Mouse (Mus musculus) limb, embryonic 15.5 days (tissue): ENCODE data around the gene Pde6b. TPM values are rescaled to one million over a fixed set of nuclear protein-coding genes. Genes with fewer than 3 reads are reported as not detected.

ENCODE experiments used
- ATAC-seq: fragments of 200-750 bp; cut with Nextera tagmentation; 2 replicates; pipeline ENCODE4 v1.8.0; 2017; ENCODE audit warnings: low read depth, moderate TSS enrichment; ENCODE audit not compliant: insufficient number of reproducible peaks, low FRiP score, low TSS enrichment
- H3K27ac ChIP-seq: fragments of 300-500 bp; sonication (generic); 2 replicates; pipeline ENCODE4 v1.5.1; 2015; ENCODE audit warnings: moderate library complexity, mild to moderate bottlenecking, inconsistent platforms
- H3K27me3 ChIP-seq: fragments of 300-500 bp; sonication (generic); 2 replicates; pipeline ENCODE4 v1.6.1; 2015; ENCODE audit warnings: inconsistent platforms
- H3K36me3 ChIP-seq: fragments of 300-500 bp; sonication (generic); 2 replicates; pipeline ENCODE4 v1.6.1; 2015; ENCODE audit warnings: inconsistent platforms
- H3K4me1 ChIP-seq: fragments of 300-500 bp; sonication (generic); 2 replicates; pipeline ENCODE4 v1.6.1; 2015; ENCODE audit warnings: inconsistent platforms
- H3K4me2 ChIP-seq: fragments of 300-500 bp; sonication (generic); 2 replicates; pipeline ENCODE4 v1.6.1; 2015; ENCODE audit warnings: mild to moderate bottlenecking, inconsistent platforms
- H3K4me3 ChIP-seq: fragments of 300-500 bp; sonication (generic); 2 replicates; pipeline ENCODE4 v1.5.1; 2015; ENCODE audit warnings: mild to moderate bottlenecking, inconsistent platforms
- H3K9ac ChIP-seq: fragments of 300-500 bp; sonication (generic); 2 replicates; pipeline ENCODE4 v1.6.1; 2015; ENCODE audit warnings: inconsistent platforms
- H3K9me3 ChIP-seq: fragments of 300-500 bp; sonication (generic); 2 replicates; pipeline ENCODE4 v1.6.1; 2016; ENCODE audit warnings: inconsistent platforms
- WGBS: fragments of 180-500 bp; shearing (Covaris S2); methylation state at CpG from one replicate; pipeline ENCODE4 v1.1.7; 2015; 5-methylcytosine and 5-hydroxymethylcytosine counted together
- polyA plus RNA-seq: library from polyadenylated mRNA; unstranded; fragments of >200 nt; fragmentation: Nextera tagmentation; extraction: Ambion mirVana; gene quantifications from 2 replicates; pipeline ENCODE4 v1.2.1, GENCODE M21; 2015

Pde6b gene
- polyA plus RNA-seq, 1 experiment from 2014 or later = 0.22 TPM

- 56% methylated on average over 1 of the region's 1 CpGs for WGBS
- H3K27me3 ChIP-seq = no peaks in the 10 kb centered on the region
- H3K9ac ChIP-seq = no peak overlapping the region
- no peaks in the 10 kb centered on the region for H3K4me1 ChIP-seq
- H3K4me3 ChIP-seq = no peak overlapping the region
- no peak overlapping the region for H3K27ac ChIP-seq
- H3K4me2 ChIP-seq = no peak overlapping the region
- no peaks in the 10 kb centered on the region for H3K36me3 ChIP-seq
- no peak for ATAC-seq
- H3K9me3 ChIP-seq = no peaks in the 10 kb centered on the region
Observed at GRCm38 (mm10) chr5:108405460-108405859, 17.3 kb downstream of the Pde6b start.

- H3K27me3 ChIP-seq = no peaks in the 10 kb centered on the region
- no peak for ATAC-seq
- no peaks in the 10 kb centered on the region for H3K9me3 ChIP-seq
- H3K36me3 ChIP-seq = no peaks in the 10 kb centered on the region
- H3K9ac ChIP-seq = no peak overlapping the region
- no peak overlapping the region for H3K4me2 ChIP-seq
- 74% methylated on average over 2 of the region's 2 CpGs for WGBS
- H3K4me3 ChIP-seq = no peak overlapping the region
- no peaks in the 10 kb centered on the region for H3K4me1 ChIP-seq
- no peak overlapping the region for H3K27ac ChIP-seq
Observed at GRCm38 (mm10) chr5:108406977-108407376, 18.8 kb downstream of the Pde6b start.

GRCm38 (mm10) chr5:108414711-108415110 is 26.5 kb downstream of the Pde6b start:
- ATAC-seq = no peak
- H3K27ac ChIP-seq = no peak overlapping the region
- H3K9ac ChIP-seq = no peak overlapping the region
- H3K27me3 ChIP-seq = no peaks in the 10 kb centered on the region
- no peak overlapping the region for H3K4me3 ChIP-seq
- no peaks in the 10 kb centered on the region for H3K4me1 ChIP-seq
- H3K4me2 ChIP-seq = no peak overlapping the region
- no peaks in the 10 kb centered on the region for H3K36me3 ChIP-seq
- no peaks in the 10 kb centered on the region for H3K9me3 ChIP-seq
- WGBS = 81% methylated on average over 2 of the region's 2 CpGs

GRCm38 (mm10) chr5:108422741-108423140 is 34.5 kb downstream of the Pde6b start:
- WGBS = 60% methylated on average over 3 of the region's 3 CpGs
- Histone ChIP-seq H3K9me3 (no peaks in the 10 kb centered on the region), H3K4me1 (no peaks in the 10 kb centered on the region), H3K27ac (no peak overlapping the region), H3K27me3 (no peaks in the 10 kb centered on the region), H3K36me3 (no peaks in the 10 kb centered on the region), H3K4me2 (no peak overlapping the region), H3K9ac (no peak overlapping the region), H3K4me3 (no peak overlapping the region)
- ATAC-seq = no peak

- no peak for ATAC-seq
- H3K4me3 ChIP-seq = no peak overlapping the region
- no peaks in the 10 kb centered on the region for H3K27me3 ChIP-seq
- 84% methylated on average over 2 of the region's 2 CpGs for WGBS
- H3K4me1 ChIP-seq = no peaks in the 10 kb centered on the region
- no peaks in the 10 kb centered on the region for H3K36me3 ChIP-seq
- no peak overlapping the region for H3K9ac ChIP-seq
- no peaks in the 10 kb centered on the region for H3K9me3 ChIP-seq
- no peak overlapping the region for H3K4me2 ChIP-seq
- H3K27ac ChIP-seq = no peak overlapping the region
Observed at GRCm38 (mm10) chr5:108423427-108423826, 35.2 kb downstream of the Pde6b start.

DNA sequence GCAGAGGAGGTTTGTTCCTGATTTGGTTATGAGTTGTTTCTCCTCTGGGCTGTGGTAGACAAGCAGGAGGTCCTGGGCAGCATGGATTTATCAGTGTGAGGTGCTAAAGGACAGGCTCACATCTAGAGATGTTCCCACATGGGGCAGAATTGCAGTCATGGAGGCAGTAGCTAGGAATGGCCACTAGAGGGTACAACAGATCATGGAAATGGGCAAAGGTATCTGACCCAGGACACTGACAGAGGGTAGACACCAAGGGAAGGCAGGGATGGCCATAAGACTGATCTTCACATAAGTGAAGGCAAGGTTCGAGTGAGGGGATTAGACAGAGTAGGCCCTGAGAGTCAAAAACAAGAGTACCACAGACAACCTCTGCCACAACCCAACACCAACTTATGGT is 39.0 kb downstream of the Pde6b start:
- no peak for ATAC-seq
- Histone ChIP-seq H3K4me2 (no peak overlapping the region), H3K9me3 (no peaks in the 10 kb centered on the region), H3K4me1 (no peaks in the 10 kb centered on the region), H3K36me3 (peaks cover 24% of the 10 kb centered on the region), H3K9ac (no peak overlapping the region), H3K27ac (no peak overlapping the region), H3K4me3 (no peak overlapping the region), H3K27me3 (no peaks in the 10 kb centered on the region)
- WGBS = 48% methylated on average over 1 of the region's 1 CpGs

DNA sequence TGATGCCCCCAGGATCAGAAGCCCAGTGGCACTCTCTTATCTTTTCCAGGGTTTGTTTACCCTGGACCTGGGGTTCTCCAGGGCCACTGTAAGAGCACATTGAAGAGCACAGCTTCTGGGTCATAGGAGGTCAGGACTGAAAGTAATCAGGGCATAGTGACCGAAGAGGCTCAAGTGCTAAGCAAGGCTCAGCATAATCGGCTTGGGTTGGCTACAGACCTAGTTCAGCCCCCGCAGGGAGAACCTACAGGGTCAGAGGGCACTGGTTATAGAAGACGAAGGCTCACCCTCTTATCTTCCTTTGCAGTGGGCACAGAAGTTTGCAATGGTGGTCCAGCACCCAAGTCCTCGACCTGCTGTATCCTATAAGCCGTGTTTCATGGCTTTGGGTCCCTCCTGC is 43.0 kb downstream of the Pde6b start:
- H3K4me2 ChIP-seq = no peak overlapping the region
- H3K9me3 ChIP-seq = no peaks in the 10 kb centered on the region
- H3K36me3 ChIP-seq = peaks cover 32% of the 10 kb centered on the region
- no peak overlapping the region for H3K27ac ChIP-seq
- no peak for ATAC-seq
- 0 out of 2 replicates have a peak, but pooled peaks cover 5% of the 10 kb centered on the region for H3K27me3 ChIP-seq
- no peak overlapping the region for H3K4me3 ChIP-seq
- WGBS = 86% methylated on average over 6 of the region's 6 CpGs
- no peak overlapping the region for H3K9ac ChIP-seq
- H3K4me1 ChIP-seq = peaks cover 17% of the 10 kb centered on the region

GRCm38 (mm10) chr5:108433804-108434587 is 45.8 kb downstream of the Pde6b start, which contains the start of gene Atp5k:
Gene Atp5k, minus strand, starts transcription at chr5:108434448.
- Histone ChIP-seq H3K9me3 (no peaks in the 10 kb centered on the region), H3K4me3 (peak within 1 kb of the TSS; percentile 81), H3K4me1 (peaks cover 17% of the 10 kb centered on the region), H3K27ac (0 out of 2 replicates have a peak within 1 kb of the TSS, but pooled peaks have one; percentile 11), H3K27me3 (peaks cover 12% of the 10 kb centered on the region; the same call in 1 of the 2 replicates), H3K36me3 (peaks cover 32% of the 10 kb centered on the region), H3K9ac (peak within 1 kb of the TSS; percentile 87), H3K4me2 (peak within 1 kb of the TSS; percentile 75)
- under 1% methylated on average over 42 of the region's 42 CpGs for WGBS
- ATAC-seq = peak; percentile 50

- peaks cover 16% of the 10 kb centered on the region for H3K36me3 ChIP-seq
- H3K4me3 ChIP-seq = no peak overlapping the region
- no peaks in the 10 kb centered on the region for H3K9me3 ChIP-seq
- no peak overlapping the region for H3K27ac ChIP-seq
- H3K27me3 ChIP-seq = peaks cover 12% of the 10 kb centered on the region; the same call in 1 of the 2 replicates
- WGBS = 57% methylated on average over 2 of the region's 2 CpGs
- no peak overlapping the region for H3K9ac ChIP-seq
- ATAC-seq = no peak
- H3K4me1 ChIP-seq = peaks cover 17% of the 10 kb centered on the region
- no peak overlapping the region for H3K4me2 ChIP-seq
Observed at GRCm38 (mm10) chr5:108436101-108436500, 47.9 kb downstream of the Pde6b start.

DNA sequence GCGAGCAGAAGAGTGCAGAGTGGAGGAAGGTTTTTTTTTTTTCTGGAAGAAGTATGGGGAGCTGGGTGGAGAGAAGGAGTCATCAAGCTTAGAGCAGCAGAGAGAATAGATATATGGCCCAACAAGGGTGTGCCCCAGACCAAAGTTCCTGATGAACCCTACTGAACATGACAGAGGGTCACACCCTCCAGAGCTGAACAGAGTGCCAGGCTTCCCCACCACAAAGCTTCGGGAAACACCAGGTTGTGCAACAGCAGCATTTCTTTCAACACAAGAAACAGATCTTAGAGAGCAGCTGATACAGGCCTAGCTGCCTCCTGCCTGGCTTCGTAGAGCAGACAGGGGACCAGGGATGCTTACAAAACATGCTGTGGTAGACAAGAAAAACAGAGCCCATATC is 58.8 kb downstream of the Pde6b start:
- 83% methylated on average over 3 of the region's 3 CpGs for WGBS
- no peaks in the 10 kb centered on the region for H3K36me3 ChIP-seq

DNA sequence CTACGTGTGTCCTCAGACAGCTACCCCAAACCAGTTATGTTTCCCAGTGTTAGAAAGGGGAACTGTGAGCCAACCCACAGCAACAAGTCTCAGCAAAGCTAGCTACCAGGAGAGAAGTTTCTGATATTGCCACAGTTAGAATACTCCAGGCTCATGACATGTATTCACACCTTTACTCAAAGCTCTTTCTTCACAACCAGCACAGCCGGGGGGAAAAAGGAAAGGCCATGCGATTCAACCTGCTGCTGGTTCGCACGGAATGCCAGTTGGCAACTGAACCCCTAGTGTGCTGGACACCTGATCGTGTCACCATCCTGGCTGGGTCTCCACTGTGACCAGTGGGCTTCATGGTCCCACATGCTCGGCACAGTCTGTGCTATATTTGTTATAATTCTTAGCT is 59.7 kb downstream of the Pde6b start:
- H3K27ac ChIP-seq = no peak overlapping the region
- no peak for ATAC-seq
- 0 out of 2 replicates have a peak, but pooled peaks cover 5% of the 10 kb centered on the region for H3K27me3 ChIP-seq
- H3K9me3 ChIP-seq = no peaks in the 10 kb centered on the region
- H3K4me1 ChIP-seq = peaks cover 13% of the 10 kb centered on the region
- H3K36me3 ChIP-seq = no peaks in the 10 kb centered on the region
- peak overlapping the region; percentile 63; the same call in 1 of the 2 replicates for H3K4me2 ChIP-seq
- H3K4me3 ChIP-seq = no peak overlapping the region
- H3K9ac ChIP-seq = no peak overlapping the region
- 77% methylated on average over 7 of the region's 7 CpGs for WGBS

More for the DNA sequence above, 58.8 kb downstream of the Pde6b start:
- Histone ChIP-seq H3K27me3 (0 out of 2 replicates have a peak, but pooled peaks cover 5% of the 10 kb centered on the region), H3K9ac (no peak overlapping the region), H3K4me3 (no peak overlapping the region), H3K27ac (no peak overlapping the region), H3K4me2 (no peak overlapping the region), H3K9me3 (no peaks in the 10 kb centered on the region), H3K4me1 (peaks cover 13% of the 10 kb centered on the region)
- ATAC-seq = no peak
